In the genomic region with DNA sequence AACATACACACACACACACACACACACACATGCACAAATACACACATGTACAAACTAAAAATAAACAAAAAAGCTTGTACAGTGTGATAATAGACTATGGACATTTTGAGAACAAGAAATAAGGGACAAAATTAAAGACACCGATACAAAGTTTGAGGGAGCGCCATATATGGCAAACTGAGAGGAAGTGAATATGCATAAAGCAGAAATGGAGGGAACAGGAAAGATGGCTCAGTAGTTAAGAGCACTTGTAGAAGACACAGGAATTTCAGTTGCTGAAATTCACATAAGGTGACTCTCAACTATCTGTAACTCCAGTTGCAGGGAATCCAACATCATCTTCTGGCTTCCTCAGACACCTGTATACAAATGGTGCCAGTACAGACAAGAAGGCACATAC, we compare ENCODE assay signal across 22 mouse cellular contexts.
"Had no signal": no experiment of that assay in that cellular context is flagged by ENCODE, and none has a peak within 500 bp of the region (broad histone marks: within the 10 kb centered on the region; RNA-seq: fewer than 3 reads in every experiment).

No protein-coding gene starts in this region.

- DNase-seq: liver, embryonic 13.5 days; liver, postnatal 0 days; lung, adult 2 months; lung, postnatal 14 days; lung, postnatal 36 days; midbrain, embryonic 14.5 days; retina, postnatal 1 day; right cerebral cortex, adult 18-20 months; right cerebral cortex, postnatal 25 days; right cerebral cortex, postnatal 4 days; spleen, adult 18-20 months; thymus, postnatal 14 days; thymus, postnatal 36 days had no signal

- H3K27me3 ChIP-seq: liver, embryonic 13.5 days; liver, embryonic 15.5 days; lung, embryonic 15.5 days; midbrain, embryonic 12.5 days; neural tube, embryonic 13.5 days; neural tube, embryonic 15.5 days; stomach, embryonic 15.5 days had no signal

- H3K36me3 ChIP-seq: liver, embryonic 13.5 days; liver, embryonic 15.5 days; lung, embryonic 15.5 days; midbrain, embryonic 10.5 days; midbrain, embryonic 12.5 days; neural tube, embryonic 13.5 days; neural tube, embryonic 15.5 days; stomach, embryonic 15.5 days had no signal

- ATAC-seq: liver, postnatal 0 days; lung, postnatal 0 days; midbrain, embryonic 16.5 days had no signal
